Mouse (Mus musculus) G1E (cell line): Measurements from ENCODE around the gene Prcd.
"Not testable (repeated sequence)": the region's sequence is repeated elsewhere in the genome, so short reads cannot be mapped to it uniquely, and the experiment has no call there.

Experiments
- CTCF ChIP-seq: IDR thresholded peaks from 2 replicates; pipeline ENCODE4 v1.5.1; 2012; ENCODE audit warnings: low read depth, low read length, inconsistent platforms, mixed read lengths
- GATA1 ChIP-seq: IDR thresholded peaks from 2 replicates; pipeline ENCODE4 v1.6.1; 2012; ENCODE audit warnings: borderline replicate concordance, low read length, inconsistent platforms, mixed read lengths
- POLR2AphosphoS5 ChIP-seq: IDR thresholded peaks from 2 replicates; pipeline ENCODE4 v1.6.1; 2012; ENCODE audit warnings: low read depth, low read length, inconsistent platforms; ENCODE audit not compliant: insufficient replicate concordance

- not testable (repeated sequence) for TF ChIP-seq CTCF, POLR2AphosphoS5, GATA1
Measured at GRCm38 (mm10) chr11:116675429-116675828, 22.1 kb downstream of the Prcd start.
